Mouse (Mus musculus) G1E (cell line): ENCODE data around the gene Igf2bp3. TPM values are rescaled to one million over a fixed set of nuclear protein-coding genes. Genes with fewer than 3 reads are reported as not detected.

Experiments
- ATAC-seq: 2 replicates; pipeline ENCODE4 v1.8.0; 2016; ENCODE audit warnings: mild to moderate bottlenecking; ENCODE audit not compliant: insufficient number of reproducible peaks, poor library complexity, low FRiP score, severe bottlenecking; ENCODE audit errors: extremely low read depth
- DNase-seq: peaks from one replicate; pipeline ENCODE4 v3.0.0; 2012; ENCODE audit warnings: low spot score
- H3K27me3 ChIP-seq: 2 replicates; pipeline ENCODE4 v1.6.1; 2012; ENCODE audit warnings: mild to moderate bottlenecking, low read length, inconsistent platforms; ENCODE audit not compliant: insufficient read depth
- H3K36me3 ChIP-seq: replicated peaks from 2 replicates; pipeline ENCODE3; 2012; ENCODE audit warnings: mild to moderate bottlenecking, inconsistent platforms
- H3K4me1 ChIP-seq: 2 replicates; pipeline ENCODE4 v1.6.1; 2012; ENCODE audit warnings: low read depth, low read length, inconsistent platforms, mixed read lengths; ENCODE audit not compliant: insufficient read depth
- H3K4me3 ChIP-seq: 2 replicates; pipeline ENCODE4 v1.5.1; 2012; ENCODE audit warnings: low read depth, mild to moderate bottlenecking, inconsistent platforms, low read length, moderate library complexity, mixed read lengths
- H3K9me3 ChIP-seq: replicated peaks from 2 replicates; pipeline ENCODE4 v1.6.1; 2012; ENCODE audit warnings: inconsistent platforms
- CTCF ChIP-seq: IDR thresholded peaks from 2 replicates; pipeline ENCODE4 v1.5.1; 2012; ENCODE audit warnings: low read depth, low read length, inconsistent platforms, mixed read lengths
- GATA1 ChIP-seq: IDR thresholded peaks from 2 replicates; pipeline ENCODE4 v1.6.1; 2012; ENCODE audit warnings: borderline replicate concordance, low read length, inconsistent platforms, mixed read lengths
- GATA2 ChIP-seq: IDR thresholded peaks from 2 replicates; pipeline ENCODE4 v1.6.1; 2012; ENCODE audit warnings: low read depth, low read length, inconsistent platforms, borderline replicate concordance
- POLR2AphosphoS5 ChIP-seq: IDR thresholded peaks from 2 replicates; pipeline ENCODE4 v1.6.1; 2012; ENCODE audit warnings: low read depth, low read length, inconsistent platforms; ENCODE audit not compliant: insufficient replicate concordance
- TAL1 ChIP-seq: conservative IDR thresholded peaks from 2 replicates; pipeline ENCODE4 v1.6.1; 2012; ENCODE audit warnings: low read depth, low read length, inconsistent platforms, mixed read lengths
- polyA plus RNA-seq: library from polyadenylated mRNA; stranded (reverse); fragments of >175 nt; gene quantifications from 2 replicates; pipeline ENCODE4 v1.2.3, GENCODE M21; 2012
- total RNA-seq, 2 experiments: library from RNA; stranded (forward) in 1 of 2; stranded (reverse) in 1 of 2; fragments of 200-1000 nt in 1 of 2; fragments of >200 nt in 1 of 2; fragmentation: Nextera tagmentation in 1 of 2; gene quantifications; 2 replicates each; pipeline ENCODE4 v1.2.3; 2014 to 2017

Igf2bp3 gene
- total and polyA plus RNA-seq, 3 experiments = 25.9 to 50.9 (median 41.2) TPM

DNA sequence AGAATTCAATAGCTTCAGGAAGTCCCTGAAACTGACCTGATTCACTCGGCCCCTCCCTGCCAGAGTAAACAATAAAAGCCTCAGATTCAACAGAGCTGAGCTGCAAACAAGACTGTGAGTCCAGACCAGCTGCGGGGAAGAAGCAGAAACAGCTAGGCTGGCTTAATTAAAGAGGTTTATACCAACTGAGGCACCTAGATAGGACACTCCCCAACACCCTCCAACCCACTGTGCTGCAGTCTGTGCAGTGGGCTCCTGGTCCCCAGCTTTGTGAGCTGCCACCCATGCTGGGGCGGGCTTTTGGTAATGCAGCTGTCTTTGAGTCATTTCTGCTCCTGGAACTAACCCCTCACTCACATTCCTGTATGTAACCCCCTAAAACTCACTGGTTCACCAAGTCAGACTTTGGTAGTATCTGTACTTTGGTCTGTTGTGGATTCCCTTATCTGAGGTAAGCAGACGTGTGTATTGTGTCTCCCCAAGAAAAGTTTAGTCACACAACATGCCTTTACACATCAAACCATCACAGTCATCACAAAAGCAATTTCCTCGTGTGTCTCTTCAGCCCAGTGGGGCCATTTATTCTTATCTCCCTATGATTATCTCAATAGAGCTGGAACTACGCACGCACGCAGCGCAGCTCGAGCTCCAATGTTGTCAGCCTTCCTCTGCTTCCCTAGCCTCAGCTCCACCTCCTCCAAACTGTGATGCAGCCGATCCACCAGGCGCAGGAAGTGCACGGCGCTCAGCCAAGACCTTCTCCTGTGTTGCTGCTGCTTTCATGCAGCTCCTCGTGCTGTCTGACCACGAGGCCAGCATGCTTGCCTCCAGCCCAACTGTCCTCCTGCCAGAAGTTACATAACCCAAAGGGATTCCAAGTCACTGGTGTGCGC, 76.4 kb downstream of the Igf2bp3 start:
- peak; percentile 73 for ATAC-seq
- Histone ChIP-seq H3K9me3 (no peaks in the 10 kb centered on the region), H3K4me3 (peak overlapping the region; percentile 67; the same call in 1 of the 2 replicates), H3K27me3 (no peaks in the 10 kb centered on the region), H3K4me1 (peaks cover 59% of the 10 kb centered on the region), H3K36me3 (peaks cover 46% of the 10 kb centered on the region)
- DNase-seq = peak; percentile 54
- no peak for TF ChIP-seq GATA1
- no peak for TF ChIP-seq POLR2AphosphoS5
- TF ChIP-seq GATA2 = no peak
- TF ChIP-seq TAL1 = peak; percentile 75
- TF ChIP-seq CTCF = no peak

DNA sequence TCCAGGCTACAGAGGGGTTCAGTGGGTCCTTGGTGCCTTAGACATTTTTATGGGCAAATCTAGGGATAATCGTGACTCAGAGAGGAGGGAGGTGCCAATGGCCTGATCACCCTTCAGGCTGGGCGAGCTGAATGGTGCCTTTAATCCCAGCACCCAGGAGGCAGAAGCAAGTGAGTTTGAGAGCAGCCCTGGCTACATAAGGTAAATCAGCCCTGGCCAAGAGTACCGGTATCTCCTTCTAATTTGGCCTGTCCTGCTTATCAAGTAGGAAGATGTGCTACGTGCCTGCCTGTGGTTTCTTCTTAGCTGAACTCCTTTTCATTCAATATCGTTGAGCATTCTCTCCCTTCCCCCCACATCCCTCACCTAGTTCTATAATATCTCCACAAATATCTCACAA, 78.0 kb downstream of the Igf2bp3 start:
- Histone ChIP-seq H3K36me3 (peaks cover 43% of the 10 kb centered on the region), H3K27me3 (no peaks in the 10 kb centered on the region), H3K4me1 (peaks cover 65% of the 10 kb centered on the region), H3K9me3 (no peaks in the 10 kb centered on the region), H3K4me3 (peak overlapping the region; percentile 50; the same call in 1 of the 2 replicates)
- TF ChIP-seq GATA2 (no peak), GATA1 (no peak), CTCF (no peak), POLR2AphosphoS5 (no peak), TAL1 (no peak)
- DNase-seq (no peak), ATAC-seq (no peak)

- Histone ChIP-seq H3K9me3 (no peaks in the 10 kb centered on the region), H3K36me3 (peaks cover 54% of the 10 kb centered on the region), H3K4me3 (no peak overlapping the region), H3K27me3 (no peaks in the 10 kb centered on the region), H3K4me1 (peaks cover 33% of the 10 kb centered on the region)
- ATAC-seq (no peak), DNase-seq (no peak)
- TF ChIP-seq GATA2 (no peak), CTCF (no peak), TAL1 (no peak), POLR2AphosphoS5 (no peak), GATA1 (no peak)
These were observed 82.2 kb downstream of the Igf2bp3 start for GRCm38 (mm10) chr6:49132352-49133090.

- TF ChIP-seq CTCF = no peak
- no peak for TF ChIP-seq GATA2
- no peak for TF ChIP-seq TAL1
- TF ChIP-seq GATA1 = no peak
- TF ChIP-seq POLR2AphosphoS5 = no peak
These were observed 82.9 kb downstream of the Igf2bp3 start for GRCm38 (mm10) chr6:49131855-49132254.

GRCm38 (mm10) chr6:49130328-49130727, 84.4 kb downstream of the Igf2bp3 start:
- ATAC-seq = no peak
- H3K4me1 ChIP-seq = peaks cover 13% of the 10 kb centered on the region
- H3K4me3 ChIP-seq = no peak overlapping the region
- peaks cover 69% of the 10 kb centered on the region for H3K36me3 ChIP-seq
- TF ChIP-seq CTCF = no peak
- no peak for TF ChIP-seq TAL1
- no peak for TF ChIP-seq GATA2
- no peak for TF ChIP-seq POLR2AphosphoS5
- TF ChIP-seq GATA1 = no peak
- H3K27me3 ChIP-seq = no peaks in the 10 kb centered on the region
- no peaks in the 10 kb centered on the region for H3K9me3 ChIP-seq
- DNase-seq = no peak

More at GRCm38 (mm10) chr6:49131855-49132254, 82.9 kb downstream of the Igf2bp3 start:
- Histone ChIP-seq H3K36me3 (peaks cover 59% of the 10 kb centered on the region), H3K27me3 (no peaks in the 10 kb centered on the region), H3K4me1 (peaks cover 26% of the 10 kb centered on the region), H3K4me3 (no peak overlapping the region), H3K9me3 (no peaks in the 10 kb centered on the region)
- DNase-seq (no peak), ATAC-seq (no peak)

DNA sequence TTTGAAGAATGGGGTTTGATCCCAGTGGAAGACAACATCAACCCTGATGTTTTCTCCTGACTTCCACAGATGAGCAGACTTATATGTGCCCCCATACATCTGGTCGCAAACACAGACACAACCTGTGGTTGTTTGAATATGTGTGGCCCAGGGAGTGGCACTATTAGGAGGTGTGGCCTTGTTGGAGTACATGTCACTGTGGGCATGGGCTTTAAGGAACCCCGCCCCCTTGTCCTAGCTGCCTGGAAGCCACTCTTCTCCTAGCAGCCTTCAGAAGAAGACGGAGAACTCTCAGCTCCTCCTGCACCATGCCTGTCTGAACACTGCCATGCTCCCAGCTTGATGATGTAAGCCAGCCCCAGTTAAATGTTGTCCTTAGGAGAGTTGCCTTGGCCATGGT, 94.4 kb downstream of the Igf2bp3 start:
- Histone ChIP-seq H3K9me3 (no peaks in the 10 kb centered on the region), H3K4me3 (no peak overlapping the region), H3K36me3 (peaks cover 60% of the 10 kb centered on the region), H3K27me3 (no peaks in the 10 kb centered on the region), H3K4me1 (0 out of 2 replicates have a peak, but pooled peaks cover 3% of the 10 kb centered on the region)
- ATAC-seq (no peak), DNase-seq (no peak)
- TF ChIP-seq CTCF (no peak), TAL1 (no peak), POLR2AphosphoS5 (no peak), GATA2 (no peak), GATA1 (no peak)
